In the genomic region with DNA sequence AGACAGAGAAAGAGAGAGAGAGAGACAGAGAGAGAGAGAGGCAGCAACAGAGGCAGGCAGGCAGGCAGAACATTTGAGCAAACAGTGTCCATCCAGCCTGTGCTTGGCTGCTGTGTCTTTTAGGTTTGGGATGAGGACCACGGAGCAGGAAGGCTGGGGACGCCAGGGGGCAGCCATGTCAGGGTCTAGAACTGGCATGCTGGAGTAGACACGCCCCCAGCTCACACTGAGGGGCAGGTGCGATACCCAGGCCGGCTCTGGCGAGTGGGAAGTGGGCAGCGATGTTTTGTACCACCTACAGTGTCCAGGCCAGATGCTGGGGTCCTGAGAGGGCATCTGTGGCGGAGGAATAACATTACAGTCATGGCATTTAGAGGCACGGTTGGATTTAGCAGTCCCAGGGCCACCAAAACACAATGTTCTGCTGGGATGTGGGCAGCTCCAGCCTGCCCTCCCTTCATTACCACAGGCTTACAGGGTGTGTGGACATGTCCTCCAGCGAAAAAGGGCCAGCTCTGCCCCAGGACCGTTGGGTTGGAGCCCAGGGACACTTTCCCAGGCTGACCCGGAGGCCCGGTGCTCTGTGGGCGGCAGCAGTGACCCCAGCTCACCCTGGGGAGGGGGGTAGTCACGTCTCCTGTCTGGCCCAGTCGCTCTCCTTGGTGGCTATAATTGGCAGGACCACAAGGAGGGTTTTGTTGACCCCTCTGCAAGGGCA, we compare ENCODE assay signal across 8 mouse cellular contexts.
DNase-seq lines count a peak whose midpoint lies in the region; ATAC-seq and TF ChIP-seq lines count a peak whose summit lies in the region.

No protein-coding gene starts in this region.

- no peak for TF ChIP-seq CTCF in lung, adult 2 months (IDR thresholded peaks at IDR 0.05; ENCODE audit: insufficient read depth, low read length)
- TF ChIP-seq CTCF in forebrain, postnatal 0 days (IDR thresholded peaks at IDR 0.05; ENCODE audit: low read depth) = peak; percentile 55

- peak; percentile 53 for ATAC-seq in lung, embryonic 15.5 days (ENCODE audit: borderline replicate concordance, extremely low read depth, low FRiP score, low TSS enrichment)
- ATAC-seq in forebrain, postnatal 0 days = peak; percentile 74
- ATAC-seq in limb, embryonic 14.5 days (ENCODE audit: low FRiP score, low read depth) = no peak; the same call in 1 of the 2 replicates

- no peak overlapping the region for H3K9ac ChIP-seq in lung, embryonic 15.5 days
- no peak overlapping the region for H3K9ac ChIP-seq in forebrain, postnatal 0 days
- no peak overlapping the region for H3K9ac ChIP-seq in limb, embryonic 14.5 days (ENCODE audit: low read depth, low read length, severe bottlenecking)

- no peak for TF ChIP-seq POLR2A in lung, adult 2 months (IDR thresholded peaks at IDR 0.05; ENCODE audit: borderline replicate concordance, extremely low read depth, low read depth, low read length)
- no peak for TF ChIP-seq POLR2A in limb, embryonic 14.5 days (IDR thresholded peaks at IDR 0.05; ENCODE audit: borderline replicate concordance, extremely low read depth, insufficient read depth, insufficient read length)

- no peak overlapping the region for H3K4me3 ChIP-seq in lung, embryonic 15.5 days
- no peak overlapping the region for H3K4me3 ChIP-seq in lung, adult 2 months (replicated peaks; ENCODE audit: extremely low read depth, low read depth, low read length)
- no peak overlapping the region for H3K4me3 ChIP-seq in forebrain, postnatal 0 days (ENCODE audit: low read depth, low read length)
- no peak overlapping the region for H3K4me3 ChIP-seq in limb, embryonic 14.5 days (replicated peaks; ENCODE audit: low read length)

- peak; percentile 73 to 78 for DNase-seq in cerebellum, postnatal 10 days
- no peak for DNase-seq in cerebellum, adult 9-11 months
- DNase-seq in lung, adult 2 months = no peak
- peak; percentile 44 for DNase-seq in forebrain, postnatal 0 days
- DNase-seq in limb, embryonic 14.5 days (ENCODE audit: low spot score) = peak; percentile 28
- peak; percentile 17 for DNase-seq in yolk sac, embryonic 10.5 days (ENCODE audit: low spot score)
- DNase-seq in spleen, postnatal 14 days (ENCODE audit: low spot score in 2 of 2) = no peak

- H3K9me3 ChIP-seq in lung, embryonic 15.5 days = no peaks in the 10 kb centered on the region
- no peaks in the 10 kb centered on the region for H3K9me3 ChIP-seq in forebrain, postnatal 0 days (ENCODE audit: low read length)
- H3K9me3 ChIP-seq in limb, embryonic 14.5 days (ENCODE audit: control insufficient read depth, low read length) = no peaks in the 10 kb centered on the region

- 40% methylated on average over 16 of the region's 16 CpGs for WGBS in lung, embryonic 15.5 days
- 30% methylated on average over 16 of the region's 16 CpGs for WGBS in lung, adult 2 months
- 21% methylated on average over 16 of the region's 16 CpGs for WGBS in forebrain, postnatal 0 days
- WGBS in limb, embryonic 14.5 days = 13% methylated on average over 16 of the region's 16 CpGs

- H3K36me3 ChIP-seq in lung, embryonic 15.5 days = no peaks in the 10 kb centered on the region
- no peaks in the 10 kb centered on the region for H3K36me3 ChIP-seq in forebrain, postnatal 0 days (ENCODE audit: insufficient read depth)
- no peaks in the 10 kb centered on the region for H3K36me3 ChIP-seq in limb, embryonic 14.5 days (ENCODE audit: control insufficient read depth, insufficient read depth, low read length)

- H3K4me2 ChIP-seq in lung, embryonic 15.5 days = no peak overlapping the region
- H3K4me2 ChIP-seq in forebrain, postnatal 0 days (ENCODE audit: low read depth) = no peak overlapping the region
- H3K4me2 ChIP-seq in limb, embryonic 14.5 days (replicated peaks; ENCODE audit: low read depth, low read length, severe bottlenecking) = no peak overlapping the region

- no peaks in the 10 kb centered on the region for H3K4me1 ChIP-seq in lung, embryonic 15.5 days
- no peaks in the 10 kb centered on the region for H3K4me1 ChIP-seq in lung, adult 2 months (ENCODE audit: control insufficient read depth, insufficient read depth, low read length)
- H3K4me1 ChIP-seq in forebrain, postnatal 0 days (ENCODE audit: insufficient read depth) = peaks cover 9% of the 10 kb centered on the region; the same call in 1 of the 2 replicates
- H3K4me1 ChIP-seq in limb, embryonic 14.5 days (ENCODE audit: control insufficient read depth, insufficient read depth, low read length) = no peaks in the 10 kb centered on the region

- H3K27ac ChIP-seq in lung, embryonic 15.5 days = no peak overlapping the region
- H3K27ac ChIP-seq in forebrain, postnatal 0 days (ENCODE audit: low read depth, low read length) = no peak overlapping the region
- no peak overlapping the region for H3K27ac ChIP-seq in limb, embryonic 14.5 days (replicated peaks; ENCODE audit: low read depth, low read length)

- no peaks in the 10 kb centered on the region for H3K27me3 ChIP-seq in lung, embryonic 15.5 days
- no peaks in the 10 kb centered on the region for H3K27me3 ChIP-seq in forebrain, postnatal 0 days (ENCODE audit: insufficient read depth, low read length)
- H3K27me3 ChIP-seq in limb, embryonic 14.5 days (ENCODE audit: control insufficient read depth, insufficient read depth, low read length) = no peaks in the 10 kb centered on the region

Comparison
In these comparisons a context has a peak if more than half of its experiments do, and no peak if none do; other contexts are left out.
1. DNase-seq: peak in cerebellum, postnatal 10 days (2 of 2), forebrain, postnatal 0 days (single experiment), limb, embryonic 14.5 days (single experiment) and yolk sac, embryonic 10.5 days (single experiment); none in cerebellum, adult 9-11 months (single experiment), lung, adult 2 months (single experiment) and spleen, postnatal 14 days (0 of 2).